ENCODE assay signal across 8 mouse cellular contexts in the genomic region with DNA sequence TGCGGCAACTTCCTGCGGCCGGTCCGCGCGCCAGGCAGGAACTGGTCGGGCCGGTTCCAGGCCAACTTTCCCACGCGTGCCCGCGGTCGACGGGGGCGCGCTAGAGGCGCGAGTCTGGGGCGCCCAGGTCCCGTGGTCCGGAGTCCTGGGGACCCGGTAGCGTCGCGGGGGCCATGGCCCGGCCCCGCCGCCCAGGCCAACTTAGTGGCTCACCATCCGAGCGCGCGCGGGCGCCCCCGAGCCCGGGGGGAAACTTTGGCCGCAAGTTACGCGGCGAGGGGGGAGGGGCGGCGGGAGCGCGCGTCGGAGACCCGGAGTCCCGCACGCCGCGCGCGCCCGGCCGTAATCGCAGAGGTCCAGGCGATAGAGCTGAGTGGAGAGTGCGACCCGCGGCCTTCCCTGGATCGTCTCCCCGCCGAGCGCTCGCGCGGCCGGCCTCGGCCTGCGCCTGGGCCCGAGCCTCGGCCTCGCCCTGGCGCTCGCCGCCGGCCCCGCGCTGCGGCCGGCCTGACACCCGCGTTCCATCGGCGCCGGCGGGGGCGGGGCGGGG. TPM values are rescaled to one million over a fixed set of nuclear protein-coding genes. Genes with fewer than 3 reads are reported as not detected.
DNase-seq lines count a peak whose midpoint lies in the region; ATAC-seq and TF ChIP-seq lines count a peak whose summit lies in the region.

A gene (minus strand): TSS at position 540 of the 550 bp plus-strand sequence.

- peak within 1 kb of the TSS; percentile 90 for H3K27ac ChIP-seq in hindbrain, embryonic 13.5 days

- WGBS in hindbrain, embryonic 13.5 days: 2% methylated on average over 49 of the region's 89 CpGs

- H3K9ac ChIP-seq in hindbrain, embryonic 13.5 days: peak within 1 kb of the TSS; percentile 87

- TF ChIP-seq CTCF in G1E (IDR thresholded peaks at IDR 0.05; ENCODE audit: low read depth, low read length): no peak

- H3K27me3 ChIP-seq in G1E (ENCODE audit: insufficient read depth, low read length): peaks cover 19% of the 10 kb centered on the region
- no peaks in the 10 kb centered on the region for H3K27me3 ChIP-seq in hindbrain, embryonic 13.5 days

- H3K4me3 ChIP-seq in G1E (ENCODE audit: low read depth, low read length): peak within 1 kb of the TSS; percentile 77
- H3K4me3 ChIP-seq in hindbrain, embryonic 13.5 days: peak within 1 kb of the TSS; percentile 62

- peak within 1 kb of the TSS; percentile 100 for H3K4me2 ChIP-seq in hindbrain, embryonic 13.5 days

- H3K36me3 ChIP-seq in G1E (replicated peaks): peaks cover 22% of the 10 kb centered on the region
- peaks cover 7% of the 10 kb centered on the region for H3K36me3 ChIP-seq in hindbrain, embryonic 13.5 days

- ATAC-seq in G1E (ENCODE audit: extremely low read depth, insufficient number of reproducible peaks, low FRiP score, poor library complexity, severe bottlenecking): no peak
- peak; percentile 57 for ATAC-seq in hindbrain, embryonic 13.5 days (ENCODE audit: low FRiP score)
- no peak for ATAC-seq in inflammation-experienced regulatory T-cells, adult 6 months

- peaks cover 44% of the 10 kb centered on the region for H3K4me1 ChIP-seq in G1E (ENCODE audit: insufficient read depth, low read depth, low read length)
- peaks cover 61% of the 10 kb centered on the region for H3K4me1 ChIP-seq in hindbrain, embryonic 13.5 days (replicated peaks)

- DNase-seq in G1E (ENCODE audit: low spot score): peak; percentile 48
- peak; percentile 36 for DNase-seq in brain, adult 2 months (ENCODE audit: low read depth, low spot score)
- peak; percentile 66 for DNase-seq in forelimb bud, embryonic 11.5 days (ENCODE audit: low read depth, low spot score)
- DNase-seq in layer of hippocampus, postnatal 36 days: peak in 1 of 2 experiments; percentile 50
- peak; percentile 80 for DNase-seq in lung, postnatal 36 days
- peak; percentile 66 for DNase-seq in right cerebral cortex, postnatal 14 days

- H3K9me3 ChIP-seq in G1E (replicated peaks): no peaks in the 10 kb centered on the region
- H3K9me3 ChIP-seq in hindbrain, embryonic 13.5 days: no peaks in the 10 kb centered on the region

RNA-seq across cellular contexts. Expression of the gene that starts here (rescaled TPM):
- total RNA-seq in G1E (2014; fragmentation: Nextera tagmentation) (6.4 and 8.6 TPM in 2 replicates), G1E (2017) (9.7 and 17.0 TPM in 2 replicates)
- 36.0 and 47.8 TPM in 2 replicates for polyA plus RNA-seq in G1E (2012)
- 20.2 and 21.3 TPM in 2 replicates for polyA plus RNA-seq in hindbrain, embryonic 13.5 days (2015; fragmentation: Nextera tagmentation; extraction: Ambion mirVana)
- 10 to 100 TPM; 42.6 to 47.1 TPM for total RNA-seq in layer of hippocampus, postnatal 36 days (2021)
- polyA plus RNA-seq in inflammation-experienced regulatory T-cells, adult 6 months (2017; shearing (Covaris generic)): 1 to 10 TPM in 2 of 3 experiments, under 1 TPM in 1; 0.93 to 2.4 (median 1.1) TPM
